Mouse (Mus musculus): Measurements from ENCODE around the gene Pxylp1.
"Not testable (repeated sequence)": the region's sequence is repeated elsewhere in the genome, so short reads cannot be mapped to it uniquely, and the experiment has no call there.

The Pxylp1 gene

GRCm38 (mm10) chr9:96892546-96892945 is at the start of gene Pxylp1:
Gene Pxylp1, minus strand, starts transcription at chr9:96892669.
- DNase-seq (ENCODE audit: low spot score) = no peak

GRCm38 (mm10) chr9:96938887-96939286 is 46.4 kb upstream of the Pxylp1 start:
- no peak for DNase-seq (ENCODE audit: low spot score)

- not testable (repeated sequence) for DNase-seq (ENCODE audit: low spot score)
Observed at GRCm38 (mm10) chr9:96936427-96936826, 44.0 kb upstream of the Pxylp1 start.

GRCm38 (mm10) chr9:96935556-96936300 is 43.3 kb upstream of the Pxylp1 start:
- DNase-seq (ENCODE audit: low spot score) = no peak

GRCm38 (mm10) chr9:96934816-96935215 is 42.3 kb upstream of the Pxylp1 start:
- DNase-seq (ENCODE audit: low spot score) = no peak

- DNase-seq (ENCODE audit: low spot score) = no peak
Observed at GRCm38 (mm10) chr9:96932751-96933150, 40.3 kb upstream of the Pxylp1 start.

GRCm38 (mm10) chr9:96923577-96924316 is 31.3 kb upstream of the Pxylp1 start:
- no peak for DNase-seq (ENCODE audit: low spot score)

- no peak for DNase-seq (ENCODE audit: low spot score)
Observed at GRCm38 (mm10) chr9:96923119-96923518, 30.6 kb upstream of the Pxylp1 start.

- DNase-seq (ENCODE audit: low spot score) = peak; percentile 93
Observed at GRCm38 (mm10) chr9:96916620-96917538, 24.4 kb upstream of the Pxylp1 start.

GRCm38 (mm10) chr9:96916076-96916475 is 23.6 kb upstream of the Pxylp1 start:
- DNase-seq (ENCODE audit: low spot score) = no peak

- DNase-seq (ENCODE audit: low spot score) = no peak
Observed at GRCm38 (mm10) chr9:96914851-96915250, 22.4 kb upstream of the Pxylp1 start.

GRCm38 (mm10) chr9:96914005-96914404 is 21.5 kb upstream of the Pxylp1 start:
- no peak for DNase-seq (ENCODE audit: low spot score)

- DNase-seq (ENCODE audit: low spot score) = no peak
Observed at GRCm38 (mm10) chr9:96909503-96909902, 17.0 kb upstream of the Pxylp1 start.

- DNase-seq (ENCODE audit: low spot score) = no peak
Observed at GRCm38 (mm10) chr9:96908737-96909136, 16.3 kb upstream of the Pxylp1 start.

GRCm38 (mm10) chr9:96904360-96905355 is 12.2 kb upstream of the Pxylp1 start:
- no peak for DNase-seq (ENCODE audit: low spot score)

GRCm38 (mm10) chr9:96899717-96900116 is 7.2 kb upstream of the Pxylp1 start:
- DNase-seq (ENCODE audit: low spot score) = no peak

- no peak for DNase-seq (ENCODE audit: low spot score)
Observed at GRCm38 (mm10) chr9:96899004-96899403, 6.5 kb upstream of the Pxylp1 start.

GRCm38 (mm10) chr9:96896690-96897089 is 4.2 kb upstream of the Pxylp1 start:
- DNase-seq (ENCODE audit: low spot score) = no peak

- no peak for DNase-seq (ENCODE audit: low spot score)
Observed at GRCm38 (mm10) chr9:96893582-96893981, 1.1 kb upstream of the Pxylp1 start.

GRCm38 (mm10) chr9:96891341-96892330 is 833 bp downstream of the Pxylp1 start:
- DNase-seq (ENCODE audit: low spot score) = no peak

Data from left cerebral cortex, adult 11 months (tissue).